Mouse (Mus musculus): Measurements from ENCODE around the gene Gm10282.

Gm10282 gene

DNA sequence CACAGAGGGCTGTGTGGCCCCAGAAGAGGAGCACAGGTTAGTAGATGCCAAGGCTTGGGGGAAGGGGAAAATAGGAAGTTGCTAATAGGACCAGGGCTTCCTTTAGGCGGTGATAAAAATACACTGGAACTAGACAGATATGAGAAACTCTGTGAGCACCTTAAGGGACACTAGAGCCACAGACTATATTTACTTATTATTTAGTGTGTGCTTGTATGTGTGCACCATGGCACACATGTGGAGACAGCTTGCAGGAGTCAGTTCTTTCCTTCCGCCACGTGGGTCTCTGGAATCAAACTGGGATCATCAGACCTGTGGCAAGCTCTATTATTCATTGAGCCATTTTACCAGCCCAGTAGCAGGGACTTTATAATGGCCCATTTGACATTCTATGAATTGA lies 9.9 kb downstream of the Gm10282 start:
- DNase-seq, result no peak

DNA sequence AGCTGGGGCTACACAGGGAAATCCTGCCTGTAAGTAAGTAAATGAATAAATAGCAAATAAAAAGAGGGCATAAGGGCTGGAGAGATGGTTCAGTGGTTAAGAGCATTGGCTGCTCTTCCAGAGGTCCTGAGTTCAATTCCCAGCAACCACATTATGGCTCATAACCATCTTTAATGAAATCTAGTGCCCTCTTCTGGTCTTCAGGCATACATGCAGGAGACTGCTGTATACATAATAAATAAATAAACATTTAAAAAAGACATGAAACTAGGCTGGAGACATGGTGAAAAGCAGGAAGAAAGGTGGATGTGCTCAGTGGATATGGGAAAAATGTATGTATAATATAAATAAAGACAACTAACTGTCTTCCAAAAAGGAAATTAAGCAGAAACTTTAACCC lies 11.8 kb downstream of the Gm10282 start:
- no peak for DNase-seq

DNA sequence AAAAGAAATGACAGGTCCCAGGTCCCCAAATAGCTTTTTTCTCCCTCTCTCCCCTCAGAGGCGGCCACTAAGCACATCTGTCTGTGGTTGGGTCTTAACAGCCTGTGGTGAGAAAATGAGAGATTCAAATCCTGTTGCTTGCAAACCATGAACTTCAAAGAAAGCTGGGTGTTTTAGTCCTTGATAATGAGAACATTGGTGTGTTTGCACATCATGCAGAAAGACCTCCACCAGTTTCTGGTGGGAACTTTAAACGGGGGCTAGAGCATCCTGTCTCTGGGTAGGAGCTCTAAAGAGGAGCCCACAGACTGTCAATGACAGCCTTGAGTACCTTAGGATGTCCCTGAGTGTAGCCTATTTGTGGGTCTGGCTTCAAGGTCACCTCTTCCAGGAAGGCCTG lies 14.0 kb downstream of the Gm10282 start:
- DNase-seq, result no peak

DNA sequence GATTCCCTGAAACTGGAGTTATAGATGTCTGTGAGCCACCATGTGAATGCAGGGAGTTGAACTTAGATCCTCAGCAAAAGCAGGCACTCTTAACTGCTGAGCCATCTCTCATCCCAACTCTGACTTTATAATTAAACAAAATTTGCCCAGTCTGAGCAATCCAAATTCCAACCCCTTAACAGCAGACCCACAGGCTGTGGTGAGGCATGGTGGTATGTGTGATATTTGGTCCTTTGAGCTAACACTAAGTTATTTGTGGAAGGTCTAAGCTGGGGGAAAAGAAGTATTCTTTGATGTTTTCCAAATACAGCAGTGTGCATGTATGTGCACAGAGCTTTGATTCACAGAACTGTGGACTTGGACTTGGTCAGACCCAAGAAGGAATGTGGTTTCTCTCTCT lies 16.0 kb downstream of the Gm10282 start:
- DNase-seq, result no peak

DNA sequence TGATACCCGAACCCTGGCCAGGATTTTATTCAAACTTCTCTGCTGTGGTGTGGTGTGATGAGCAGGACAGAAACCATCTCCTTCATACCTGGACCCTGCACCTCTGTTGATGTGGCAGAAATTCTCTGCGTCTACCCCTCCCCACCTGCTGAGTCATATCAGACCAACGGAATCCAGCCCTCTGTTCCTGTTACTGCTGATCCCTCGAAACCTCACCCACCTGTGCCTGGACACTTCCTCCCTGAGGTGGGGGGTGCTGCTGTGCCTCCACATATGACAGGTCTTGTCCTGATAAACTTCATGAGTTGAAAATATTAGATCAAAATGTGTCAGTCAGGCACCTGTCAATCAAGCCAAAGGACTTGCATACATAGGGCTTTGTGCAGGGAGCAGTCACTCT lies 19.8 kb downstream of the Gm10282 start:
- no peak for DNase-seq

DNA sequence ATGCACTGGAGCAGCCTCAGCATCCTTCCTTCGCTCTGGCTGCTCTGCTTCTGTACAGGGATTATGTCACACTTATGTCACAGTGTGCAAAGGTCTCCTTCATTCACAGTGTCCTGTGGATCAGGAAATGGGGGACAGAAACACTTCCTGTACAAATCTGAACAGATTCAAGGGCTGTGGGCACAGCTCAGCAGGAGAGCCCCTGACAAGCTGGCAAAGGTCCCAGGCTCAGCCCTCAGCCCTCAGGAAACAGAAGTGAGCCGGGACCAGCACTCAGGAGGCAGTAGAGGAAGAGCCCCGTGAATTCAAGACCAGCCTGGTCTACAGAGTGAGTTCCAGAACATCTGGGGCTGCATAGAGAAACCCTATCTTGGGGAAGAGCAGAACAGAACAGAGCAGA lies 23.4 kb downstream of the Gm10282 start:
- no peak for DNase-seq

DNA sequence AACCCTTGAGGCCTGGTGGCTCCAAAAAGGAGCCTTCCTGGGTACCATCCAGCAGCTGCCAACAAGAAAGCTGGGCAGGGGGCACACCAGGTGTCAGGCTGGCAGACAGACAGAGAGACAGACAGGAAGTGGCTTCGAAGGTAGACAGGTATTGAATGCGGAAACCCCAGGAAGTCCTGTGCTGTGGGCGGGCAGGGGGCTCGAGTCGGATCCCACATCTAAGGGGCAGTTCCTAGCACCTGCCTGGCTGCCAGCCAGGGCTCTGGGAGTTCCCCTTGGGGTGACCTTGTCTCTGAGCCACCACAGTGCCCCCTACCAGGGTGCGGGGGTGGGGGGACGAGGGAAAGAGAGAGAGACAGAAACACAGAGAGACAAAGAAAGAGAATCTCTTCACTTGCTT lies 25.9 kb downstream of the Gm10282 start:
- DNase-seq, result no peak

DNA sequence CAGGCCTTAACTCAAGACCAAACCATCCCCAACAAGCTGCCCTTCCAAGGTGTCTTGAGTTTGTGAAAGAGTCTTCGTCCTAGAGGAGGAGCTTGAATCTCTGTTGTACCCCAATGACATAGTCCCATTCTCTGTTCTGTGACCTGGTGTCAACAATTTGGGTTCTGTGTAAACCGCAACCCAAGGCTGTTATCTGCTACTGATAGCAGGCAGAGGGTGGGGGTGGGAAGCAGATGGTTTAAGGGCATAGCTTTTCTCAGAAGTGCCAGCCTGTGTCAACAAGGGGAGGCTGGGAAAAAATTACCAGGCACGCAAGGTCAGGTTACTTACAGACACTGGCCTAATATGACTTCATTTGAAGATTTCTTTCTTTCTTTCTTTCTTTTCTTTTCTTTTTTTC lies 27.8 kb downstream of the Gm10282 start:
- DNase-seq, result no peak

DNA sequence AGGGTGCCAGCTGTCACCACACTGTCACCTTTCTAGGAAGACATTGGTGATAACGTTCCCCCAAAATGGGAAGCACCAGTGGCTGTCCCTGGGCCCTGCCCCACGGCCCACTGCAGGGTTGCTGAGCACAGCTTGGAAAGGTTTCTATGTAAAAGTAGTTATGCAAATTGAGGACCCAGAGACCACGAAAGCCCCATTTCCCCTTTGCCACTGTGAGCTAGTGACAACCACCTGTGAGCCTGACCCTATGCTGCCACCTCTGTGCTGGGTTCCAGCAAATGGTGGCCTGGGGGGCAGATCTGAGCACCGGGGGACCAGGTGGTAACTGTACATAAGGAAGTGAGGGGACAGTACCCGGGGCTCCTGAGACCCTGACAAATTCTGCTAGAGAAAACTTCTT lies 31.3 kb downstream of the Gm10282 start:
- no peak for DNase-seq

DNA sequence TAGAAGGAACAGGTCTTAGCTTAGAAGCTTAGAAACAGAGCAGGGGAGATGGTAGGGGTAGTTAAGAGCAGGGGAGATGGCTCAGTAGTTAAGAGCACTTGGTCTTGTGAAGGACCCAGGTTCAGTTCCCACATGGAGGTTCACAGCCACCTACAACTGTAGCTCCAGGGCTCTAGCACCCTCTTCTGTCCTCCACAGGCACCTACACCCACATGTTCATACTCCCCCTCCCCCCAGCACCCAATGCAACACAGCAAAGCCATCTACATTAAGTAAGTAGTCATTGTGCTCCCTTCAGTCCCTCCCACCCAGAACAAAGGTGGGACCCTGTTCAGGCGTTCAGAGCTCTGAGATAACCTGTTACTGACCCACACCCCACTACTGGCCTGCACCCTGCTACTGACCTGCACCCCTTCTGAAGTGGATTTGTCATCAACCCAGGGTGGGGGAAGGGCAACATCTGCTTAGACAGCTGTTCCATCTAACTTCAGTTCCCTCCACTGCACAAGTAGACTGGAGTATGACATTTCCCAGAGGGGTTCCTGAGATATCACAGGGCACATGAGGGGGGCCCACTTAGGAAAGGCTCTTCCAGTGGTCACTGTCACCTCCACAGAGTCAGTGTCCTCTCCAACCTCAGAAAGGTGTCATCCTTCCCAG lies 31.8 kb downstream of the Gm10282 start:
- DNase-seq, result no peak

DNA sequence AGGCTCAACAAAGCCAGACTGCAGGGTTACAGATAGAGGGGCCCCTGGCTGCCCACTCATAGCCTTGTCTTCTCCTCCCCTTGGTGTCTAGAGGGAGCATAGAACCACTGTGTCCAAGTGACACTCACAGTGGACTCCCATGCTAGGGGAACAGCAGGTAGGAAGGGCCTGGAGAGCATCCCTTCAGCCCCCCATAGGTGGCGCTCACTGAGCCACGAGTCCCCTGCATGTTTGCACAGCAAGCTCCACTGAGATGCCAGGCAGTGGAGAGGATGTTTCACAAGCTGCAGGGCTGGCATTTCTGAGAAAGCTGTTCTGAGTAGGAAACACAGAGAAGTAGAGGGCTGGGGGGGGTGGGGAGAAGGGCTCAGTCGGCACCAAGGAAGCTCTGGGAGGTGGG lies 32.7 kb downstream of the Gm10282 start:
- DNase-seq, result peak; percentile 60

DNA sequence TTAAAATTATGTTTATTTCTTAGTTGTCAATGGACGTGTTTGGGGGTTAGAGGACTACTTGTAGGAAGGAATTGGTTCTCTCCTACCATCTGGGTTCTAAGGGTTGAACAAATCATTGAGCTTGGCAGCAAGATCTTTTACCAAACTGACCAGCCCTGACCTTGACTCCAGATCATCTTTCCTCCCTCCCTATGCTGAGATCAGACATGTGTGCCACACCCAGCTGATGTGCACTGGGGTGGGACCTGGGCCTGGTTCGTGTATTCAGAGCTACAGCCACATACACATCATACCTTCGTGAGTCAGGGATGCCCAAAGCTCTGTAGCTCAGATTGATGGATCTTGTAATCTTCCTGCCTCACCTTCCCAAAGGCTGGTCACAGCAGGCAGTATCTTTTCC lies 33.4 kb downstream of the Gm10282 start:
- no peak for DNase-seq

DNA sequence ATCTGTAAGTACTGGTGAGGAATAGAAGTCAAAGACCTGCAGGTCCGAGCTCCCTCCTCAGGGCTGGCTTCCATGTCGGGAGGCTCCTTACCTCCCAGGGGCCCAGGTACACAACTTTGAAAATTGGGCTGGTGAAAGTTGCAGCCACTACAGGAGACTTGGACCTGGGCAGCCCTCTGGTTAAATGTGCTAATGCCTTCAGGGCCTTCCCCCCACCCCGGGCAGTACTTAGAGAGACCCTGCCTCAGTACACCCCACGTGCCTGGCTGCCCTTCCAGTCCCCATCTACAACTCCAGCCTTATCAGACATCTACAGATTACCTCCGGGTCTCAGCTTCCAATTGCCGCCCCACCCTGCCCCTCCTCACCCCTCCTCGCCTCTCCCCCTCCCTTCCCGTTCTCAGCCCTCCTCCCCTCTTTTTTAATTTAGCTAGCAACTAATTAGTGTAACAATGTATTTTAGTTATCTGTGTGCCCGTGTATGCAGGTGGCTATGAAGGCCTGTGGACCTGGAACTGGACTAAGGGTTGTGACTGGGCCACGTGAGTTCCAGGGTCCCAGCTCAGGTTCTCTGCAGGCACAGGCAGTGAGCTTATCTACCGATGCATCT lies 33.9 kb downstream of the Gm10282 start:
- no peak for DNase-seq

DNA sequence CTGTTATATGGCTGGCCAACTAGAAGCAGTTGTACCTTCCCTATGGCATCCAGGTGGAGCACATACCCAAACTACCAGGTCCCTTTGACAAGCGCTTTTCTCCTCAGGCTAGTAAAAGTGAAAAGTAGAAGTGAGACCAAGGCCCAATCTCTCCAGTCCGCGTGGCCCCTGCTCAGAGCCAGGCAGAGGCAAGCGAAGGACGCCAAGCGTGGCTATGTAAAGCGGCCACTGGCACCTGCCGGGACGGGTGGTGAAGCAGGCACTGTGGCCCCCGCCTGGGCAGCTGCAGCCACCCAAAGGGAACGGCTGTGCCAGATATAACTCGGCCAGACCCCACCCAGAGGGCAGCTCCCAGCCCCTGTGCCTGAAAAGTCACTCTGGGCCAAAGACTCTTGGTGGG lies 34.5 kb downstream of the Gm10282 start:
- DNase-seq, result no peak

DNA sequence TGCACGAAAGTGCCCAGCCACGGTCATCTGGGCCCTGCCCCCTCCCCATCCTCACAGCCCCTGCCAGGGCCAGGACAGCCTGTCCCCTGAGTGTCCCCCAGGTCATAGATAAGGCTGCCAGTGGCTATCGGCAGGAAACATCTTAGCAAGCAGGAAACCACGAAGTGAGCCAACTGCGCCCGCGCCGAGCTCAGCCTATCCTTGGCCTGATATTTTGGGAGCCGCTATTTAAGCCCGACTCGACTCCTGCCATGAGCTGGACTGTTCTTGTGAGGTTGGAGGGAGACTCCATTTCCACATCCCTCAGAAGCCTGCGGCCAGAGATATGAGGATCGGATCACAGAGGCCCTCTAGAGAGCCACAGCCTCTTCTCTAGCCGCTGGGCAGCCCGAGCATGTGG lies 36.7 kb downstream of the Gm10282 start:
- DNase-seq, result no peak

DNA sequence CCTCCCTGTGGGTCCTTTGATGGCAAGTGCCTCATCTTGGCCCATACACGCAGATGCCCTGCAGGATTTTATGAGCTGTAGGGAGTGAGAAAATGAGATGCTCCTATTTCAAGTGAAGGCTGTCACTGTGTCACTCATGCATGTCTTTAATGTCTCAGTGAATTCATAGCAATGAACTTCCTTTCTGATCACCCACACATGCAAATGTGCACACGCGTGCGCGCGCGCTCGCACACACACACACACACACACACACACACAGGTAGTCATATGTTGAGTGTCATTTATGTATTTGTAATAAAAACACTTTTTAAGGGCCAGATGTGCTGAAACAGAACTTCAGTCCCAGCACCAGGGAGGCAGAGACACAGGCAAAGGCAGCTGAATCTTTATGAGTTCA lies 38.0 kb downstream of the Gm10282 start:
- no peak for DNase-seq

DNA sequence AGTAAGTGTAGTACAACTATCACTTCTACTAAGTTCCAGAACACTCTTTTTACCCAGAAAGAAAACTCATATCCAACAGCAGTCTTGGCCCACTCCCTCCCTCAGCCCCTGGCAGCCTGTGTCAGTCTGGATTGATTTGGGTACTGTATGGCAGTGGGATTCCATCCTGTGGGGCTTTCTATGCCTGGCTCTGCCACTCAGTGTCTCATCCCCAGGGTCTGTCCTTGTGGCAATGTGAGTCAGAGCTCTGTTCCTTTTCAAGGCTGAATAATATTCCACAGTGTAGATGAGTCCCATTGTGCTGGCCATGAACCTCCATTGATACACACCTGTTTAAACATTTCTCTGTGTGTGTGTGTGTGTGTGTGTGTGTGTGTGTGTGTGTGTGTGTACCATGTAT lies 38.4 kb downstream of the Gm10282 start:
- DNase-seq, result no peak

DNA sequence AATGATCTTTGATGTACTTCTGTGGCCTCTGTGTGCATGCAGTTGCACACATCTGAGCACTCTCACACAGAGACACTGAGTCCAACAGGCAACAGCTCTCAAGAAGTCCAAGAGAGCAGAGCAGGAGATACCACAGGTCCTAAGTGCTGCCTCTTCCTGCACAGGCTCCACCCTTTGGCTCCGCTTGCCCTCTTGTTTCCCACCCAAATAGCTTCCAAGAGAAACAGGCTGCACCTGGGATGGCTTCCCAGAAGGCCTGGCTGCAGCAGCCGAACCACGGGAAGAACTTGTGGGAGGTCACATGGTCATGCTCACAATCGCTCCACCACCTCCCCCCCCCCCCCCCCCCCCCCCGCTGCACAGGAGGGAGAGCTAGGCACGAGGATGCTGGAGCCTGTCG lies 39.7 kb downstream of the Gm10282 start:
- DNase-seq, result no peak

DNA sequence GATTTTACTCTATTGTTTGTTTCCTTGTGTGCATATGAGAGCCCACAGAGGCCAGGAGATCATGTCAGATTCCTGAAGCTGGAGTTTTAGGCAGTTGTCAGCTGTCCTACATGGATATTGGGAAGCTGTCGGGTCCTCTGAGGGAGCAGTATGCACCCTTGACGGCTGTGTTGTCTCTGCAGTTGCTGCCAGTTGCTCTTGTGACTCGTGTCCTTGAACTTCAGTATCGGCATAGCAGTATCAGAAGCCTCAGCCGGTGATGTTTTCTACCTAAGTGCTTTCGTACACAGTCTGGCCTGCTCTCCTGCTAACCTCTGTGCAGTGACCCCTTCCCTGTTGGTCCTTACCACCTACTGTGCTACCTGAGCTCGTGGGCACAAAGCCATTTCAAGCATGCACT lies 41.6 kb downstream of the Gm10282 start:
- no peak for DNase-seq

DNA sequence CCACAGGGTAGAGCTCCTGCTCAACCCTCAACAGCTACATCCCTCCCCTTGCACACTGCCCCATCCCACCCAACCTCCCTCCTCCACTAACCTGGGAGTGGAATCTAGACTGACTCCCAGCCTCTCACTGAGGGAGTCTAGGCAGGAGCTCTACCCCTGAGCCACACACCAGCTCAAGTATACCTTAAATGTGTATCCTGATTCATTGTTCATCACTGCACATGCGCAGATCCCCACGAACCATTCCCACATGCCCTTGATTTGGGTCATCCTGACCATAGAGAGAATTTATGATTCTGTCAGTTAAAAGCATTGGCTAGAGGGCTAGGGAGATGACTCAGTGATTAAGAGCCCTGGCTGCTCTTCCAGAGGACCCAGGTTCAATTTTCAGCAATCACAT lies 42.3 kb downstream of the Gm10282 start:
- no peak for DNase-seq

DNA sequence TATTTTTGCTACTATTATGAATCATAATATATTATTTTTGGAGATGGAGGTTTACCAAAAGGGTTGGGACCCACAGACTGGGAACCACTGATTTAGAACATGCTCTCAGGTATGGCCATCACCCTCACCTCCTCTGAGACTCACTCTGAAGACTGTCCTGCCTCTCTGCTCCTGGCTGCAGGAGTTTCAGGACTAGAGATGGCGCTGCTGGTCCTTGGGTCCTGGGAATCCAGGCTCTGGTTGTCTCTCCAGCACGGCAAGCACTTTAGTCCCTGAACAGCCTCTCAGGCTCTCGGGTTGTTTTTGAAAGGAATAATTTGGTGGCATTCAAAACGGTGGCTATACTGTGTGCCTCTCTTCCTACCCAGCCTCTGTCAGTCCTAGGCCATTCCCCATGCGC lies 43.2 kb downstream of the Gm10282 start:
- no peak for DNase-seq

DNA sequence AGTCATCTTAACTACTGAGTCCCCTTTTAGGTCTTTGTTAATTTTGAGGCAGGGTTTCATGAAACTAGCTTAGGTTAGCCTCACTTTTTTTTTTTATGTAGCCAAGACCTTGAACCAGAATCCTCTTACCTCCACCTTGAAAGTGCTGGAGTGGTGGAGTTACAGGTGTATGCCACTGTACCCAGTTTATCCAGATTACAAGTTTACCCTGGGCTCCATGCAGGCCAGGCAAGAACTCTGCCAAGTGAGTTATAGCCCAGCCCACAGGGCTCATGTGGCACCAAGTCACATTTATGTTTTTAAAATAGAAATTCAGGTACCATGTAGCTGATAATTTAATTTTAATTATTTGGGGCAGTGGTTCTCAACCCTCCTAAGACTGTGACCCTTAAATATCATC lies 43.6 kb downstream of the Gm10282 start:
- no peak for DNase-seq

DNA sequence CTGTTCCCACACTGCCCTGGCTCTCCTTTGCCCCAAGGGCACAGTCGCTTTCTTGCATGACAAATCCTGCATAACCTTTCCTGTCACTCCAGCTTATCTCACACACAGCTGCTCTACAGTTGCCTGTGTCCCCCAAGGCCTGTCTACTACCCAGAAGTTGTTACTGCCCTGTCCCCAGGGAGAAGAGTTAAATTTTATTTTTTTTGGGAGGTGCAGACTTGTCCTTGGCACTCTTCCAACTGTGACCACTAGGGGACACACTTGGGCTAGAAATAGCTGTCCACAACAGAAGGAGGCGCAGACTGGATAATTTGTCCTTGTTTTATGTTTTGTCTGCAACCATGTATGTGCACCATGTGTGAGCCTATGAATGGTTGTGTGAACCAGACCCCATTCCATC lies 44.0 kb downstream of the Gm10282 start:
- no peak for DNase-seq

DNA sequence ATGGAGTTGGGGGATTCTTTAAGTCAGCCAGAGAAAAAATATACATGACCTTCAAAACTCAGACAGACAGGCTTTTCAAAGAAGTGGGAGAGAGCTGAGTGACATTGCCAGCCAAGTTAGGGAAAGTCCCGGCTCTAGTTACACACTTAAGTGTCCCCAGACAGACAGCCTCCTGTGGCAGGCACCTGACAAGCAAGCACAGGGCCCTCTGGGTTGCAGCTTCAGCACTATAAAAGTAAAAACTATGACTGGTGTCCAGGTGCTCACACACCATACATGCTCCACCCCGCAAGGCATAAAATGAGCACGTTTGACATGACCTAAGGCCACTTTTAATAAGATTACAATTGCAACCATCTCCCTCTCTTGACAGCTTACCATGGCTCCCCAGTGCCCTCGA lies 44.5 kb downstream of the Gm10282 start:
- no peak for DNase-seq

DNA sequence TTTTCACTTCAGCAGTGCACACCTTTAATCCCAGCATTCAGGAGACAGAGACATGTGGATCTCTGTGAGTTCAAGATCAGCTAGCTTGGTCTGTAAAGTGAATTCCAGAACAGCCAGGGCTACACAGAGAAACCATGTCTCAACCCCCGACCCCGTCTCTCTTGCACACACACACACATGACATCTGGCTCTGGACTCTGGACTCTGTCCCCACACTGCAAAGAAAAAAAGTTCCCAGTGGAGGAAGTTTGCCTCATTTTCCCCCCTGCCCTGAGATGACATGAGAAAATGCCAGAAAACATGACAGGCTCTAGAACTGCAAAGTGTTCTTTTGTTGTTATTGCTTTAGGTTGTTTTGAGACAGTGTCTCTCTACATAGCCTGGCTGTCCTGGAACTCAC lies 45.2 kb downstream of the Gm10282 start:
- no peak for DNase-seq

DNA sequence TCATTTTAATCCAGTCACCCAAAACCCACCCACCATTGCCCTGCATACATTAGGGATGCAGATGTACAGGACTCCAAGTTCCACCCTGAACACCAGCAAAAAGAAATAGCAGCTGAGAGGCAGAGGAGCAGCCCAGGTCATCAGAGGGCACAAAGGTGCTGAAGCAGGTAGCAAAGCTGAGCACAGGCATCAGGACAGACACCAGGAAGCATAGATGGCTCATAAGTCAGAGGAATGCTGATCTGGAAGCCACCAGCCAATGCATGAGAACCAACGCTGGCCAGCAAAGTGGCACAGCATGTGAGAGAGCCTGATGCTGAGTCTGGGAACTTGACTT lies 47.2 kb downstream of the Gm10282 start:
- no peak for DNase-seq

Measured in right cerebral cortex, postnatal 25 days (tissue).